Mouse (Mus musculus) MEL (cell line): ENCODE data around the gene Slc25a5.

ENCODE experiments used
- CTCF ChIP-seq, 3 experiments: IDR thresholded peaks in 2 of 3; conservative IDR thresholded peaks in 1 of 3; 2 replicates each; pipeline ENCODE4 v1.5.1; 2011 to 2012; ENCODE audit warnings: low read length in 3 of 3, low read depth in 2 of 3, mild to moderate bottlenecking in 2 of 3, improper control_type of control experiment in 1 of 3, inconsistent platforms in 1 of 3, mixed read lengths in 1 of 3, moderate library complexity in 1 of 3; ENCODE audit not compliant: control insufficient read depth in 1 of 3, insufficient read depth in 1 of 3, poor library complexity in 1 of 3, severe bottlenecking in 1 of 3
- E2F4 ChIP-seq: IDR thresholded peaks from 2 replicates; pipeline ENCODE4 v1.6.1; 2011; ENCODE audit warnings: low read depth, low read length, improper control_type of control experiment, borderline replicate concordance
- ELF1 ChIP-seq: IDR thresholded peaks from 2 replicates; pipeline ENCODE4 v1.6.1; 2014; ENCODE audit warnings: low read depth, mild to moderate bottlenecking, inconsistent platforms, low read length, improper control_type of control experiment, moderate library complexity
- EP300 ChIP-seq, 2 experiments: IDR thresholded peaks; 2 replicates each; pipeline ENCODE4 v1.6.1; 2011; ENCODE audit warnings: improper control_type of control experiment in 2 of 2, low read length in 2 of 2, low read depth in 1 of 2, mild to moderate bottlenecking in 1 of 2
- HCFC1 ChIP-seq: IDR thresholded peaks from 2 replicates; pipeline ENCODE4 v1.6.1; 2012; ENCODE audit warnings: low read depth, mild to moderate bottlenecking, inconsistent platforms, low read length, improper control_type of control experiment, moderate library complexity
- MAX ChIP-seq: IDR thresholded peaks from 2 replicates; pipeline ENCODE4 v1.6.1; 2011; ENCODE audit warnings: low read length, improper control_type of control experiment
- MAZ ChIP-seq: IDR thresholded peaks from 2 replicates; pipeline ENCODE4 v1.6.1; 2012; ENCODE audit warnings: low read depth, mild to moderate bottlenecking, inconsistent platforms, low read length, improper control_type of control experiment
- MYB ChIP-seq: IDR thresholded peaks from 2 replicates; pipeline ENCODE4 v1.6.1; 2011; ENCODE audit warnings: mild to moderate bottlenecking, low read depth, low read length, improper control_type of control experiment
- POLR2A ChIP-seq, 2 experiments: IDR thresholded peaks; 2 replicates each; pipeline ENCODE4 v1.6.1; 2011 to 2012; ENCODE audit warnings: low read length in 2 of 2, mild to moderate bottlenecking in 2 of 2, control low read depth in 1 of 2, improper control_type of control experiment in 1 of 2, low read depth in 1 of 2, moderate library complexity in 1 of 2; ENCODE audit not compliant: control insufficient read depth in 1 of 2, insufficient read depth in 1 of 2, poor library complexity in 1 of 2
- USF1 ChIP-seq: IDR thresholded peaks from 2 replicates; pipeline ENCODE4 v1.6.1; 2014; ENCODE audit warnings: low read depth, mild to moderate bottlenecking, inconsistent platforms, low read length, improper control_type of control experiment, moderate library complexity
- ZC3H11A ChIP-seq: IDR thresholded peaks from 2 replicates; pipeline ENCODE4 v1.6.1; 2012; ENCODE audit warnings: low read depth, mild to moderate bottlenecking, inconsistent platforms, low read length, improper control_type of control experiment
- ZNF384 ChIP-seq: IDR thresholded peaks from 2 replicates; pipeline ENCODE4 v1.6.1; 2012; ENCODE audit warnings: low read depth, mild to moderate bottlenecking, inconsistent platforms, low read length, improper control_type of control experiment

DNA sequence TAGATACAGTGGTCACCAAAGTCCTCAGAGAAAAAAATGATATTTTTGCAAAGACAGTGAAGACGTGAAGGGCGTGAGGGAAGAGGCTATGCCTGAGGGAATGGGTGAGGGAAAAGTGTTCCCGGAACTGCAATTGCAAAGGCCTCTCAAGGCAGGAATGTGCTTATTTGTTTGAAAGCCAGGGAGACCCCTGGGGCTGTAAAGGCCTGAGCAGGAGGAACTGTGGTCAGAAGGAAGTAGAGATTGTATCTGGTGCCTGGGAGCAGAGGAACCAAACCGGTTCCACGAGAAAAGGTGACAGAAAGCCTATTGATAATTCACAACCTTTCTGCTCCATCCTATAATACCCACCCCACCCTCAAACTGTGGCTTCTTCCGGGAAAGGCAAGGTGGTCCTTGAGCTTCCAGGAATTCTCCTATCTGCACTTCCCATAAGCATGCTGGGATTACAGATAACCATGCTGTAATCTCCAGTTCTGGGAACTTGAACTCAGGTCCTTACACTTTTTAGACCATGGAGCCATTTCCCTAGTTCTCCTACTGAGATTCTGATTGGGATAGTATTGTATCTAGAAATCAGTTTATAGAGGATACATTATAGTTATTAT, 41.7 kb downstream of the Slc25a5 start:
- TF ChIP-seq ZC3H11A (no peak), MAZ (no peak), CTCF (IDR thresholded peaks at IDR 0.05 in 2 of 3, conservative IDR thresholded peaks at IDR 0.05 in 1 of 3; ENCODE audit: control insufficient read depth in 1 of 3, insufficient read depth in 1 of 3, low read depth in 2 of 3, low read length in 3 of 3, poor library complexity in 1 of 3, severe bottlenecking in 1 of 3) (no peak), HCFC1 (no peak), USF1 (no peak), MYB (no peak), ZNF384 (no peak), POLR2A (IDR thresholded peaks at IDR 0.05; ENCODE audit: control insufficient read depth in 1 of 2, insufficient read depth in 1 of 2, low read depth in 1 of 2, low read length in 2 of 2, poor library complexity in 1 of 2) (no peak), MAX (no peak), E2F4 (no peak), EP300 (IDR thresholded peaks at IDR 0.05; ENCODE audit: low read depth in 1 of 2, low read length in 2 of 2) (no peak), ELF1 (no peak)
